Mouse (Mus musculus): ENCODE data around the gene Metrn.

GRCm38 (mm10) chr17:25808028-25808427 is 11.1 kb upstream of the Metrn start:
- TF ChIP-seq CTCF (IDR thresholded peaks at IDR 0.05; ENCODE audit: low read depth, low read length) (no peak), POLR2A (IDR thresholded peaks at IDR 0.05; ENCODE audit: borderline replicate concordance, low read depth, low read length) (no peak)

Measured in bone marrow macrophage, adult 2 months (primary cell).